Mouse (Mus musculus) kidney, adult 2 months (tissue): ENCODE measurements at regions not wholly inside any gene's neighbourhood (a gene's known extent, or its start where the extent isn't known, plus 50 kb on each side); places are given as distances from the start of the nearest gene placed in this dataset.

ENCODE experiments used
- CTCF ChIP-seq: fragments of 200-500 bp; conservative IDR thresholded peaks from 2 replicates; pipeline ENCODE4 v1.5.1; 2011; ENCODE audit warnings: low read depth, mild to moderate bottlenecking, control low read depth, low read length, moderate library complexity, mixed read lengths; ENCODE audit not compliant: insufficient read depth, insufficient read length
- POLR2A ChIP-seq: fragments of 200-500 bp; IDR thresholded peaks from one replicate; pipeline ENCODE4 v1.6.1; 2011; ENCODE audit warnings: low read depth, low read length, control low read depth

DNA sequence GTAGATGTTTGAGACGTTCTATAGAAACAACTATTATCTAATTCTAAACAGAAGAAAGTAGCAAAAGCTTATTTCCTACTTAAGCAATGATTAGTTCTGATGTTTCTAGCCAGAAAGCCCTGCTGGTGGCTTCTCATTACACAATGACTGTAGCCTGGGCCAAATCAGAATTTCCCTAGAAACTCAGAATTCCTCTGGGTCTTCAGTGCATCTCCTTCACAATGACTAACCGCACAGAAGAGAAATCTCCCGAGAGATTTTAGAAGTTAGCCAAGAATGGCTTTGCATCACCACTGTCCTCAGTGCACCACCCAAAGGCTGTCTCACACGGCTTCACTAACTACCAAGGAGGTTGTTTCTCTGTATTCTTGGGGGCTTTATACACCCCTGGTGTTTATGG is 248.0 kb downstream of the Gm826 start:
- no peak for TF ChIP-seq POLR2A
- TF ChIP-seq CTCF = no peak
